Mouse (Mus musculus) ES-E14 (cell line): Measurements from ENCODE around the gene Wbp11.

ENCODE experiments used
- CHD2 ChIP-seq: IDR thresholded peaks from 2 replicates; pipeline ENCODE4 v1.6.1; 2014; ENCODE audit warnings: mild to moderate bottlenecking, low read depth, low read length, inconsistent platforms
- ZC3H11A ChIP-seq: IDR thresholded peaks from 2 replicates; pipeline ENCODE4 v1.6.1; 2012; ENCODE audit warnings: low read depth, mild to moderate bottlenecking, inconsistent platforms, low read length, borderline replicate concordance
- ZNF384 ChIP-seq: IDR thresholded peaks from 2 replicates; pipeline ENCODE4 v1.6.1; 2012; ENCODE audit warnings: low read depth, low read length, inconsistent platforms

- TF ChIP-seq ZC3H11A (no peak), CHD2 (no peak), ZNF384 (no peak)
Measured at GRCm38 (mm10) chr6:136792884-136793758, 34.9 kb downstream of the Wbp11 start.
